Mouse (Mus musculus): ENCODE results near the gene Ssr1.

The Ssr1 gene

GRCm38 (mm10) chr13:37962541-37962940, 31.5 kb downstream of the Ssr1 start:
- in situ Hi-C loops (cut with MboI; ENCODE audit: low pct_unique_long_range_greater_than_20kb in 1 of 2, low sequenced_read_pairs in 2 of 2, unreplicated experiment in 1 of 2), result loop anchor here (10.0 to 25.0 kb wide), 3 partner anchors 425 to 508 kb away; no protein-coding TSS in a partner anchor

- in situ Hi-C loops (cut with MboI; ENCODE audit: low pct_unique_long_range_greater_than_20kb in 1 of 2, low sequenced_read_pairs in 2 of 2, unreplicated experiment in 1 of 2), result loop anchor here (10.0 to 25.0 kb wide), 3 partner anchors 423 to 505 kb away; no protein-coding TSS in a partner anchor
These were observed 34.1 kb downstream of the Ssr1 start for GRCm38 (mm10) chr13:37959936-37960335.

- in situ Hi-C loops (cut with MboI; ENCODE audit: low pct_unique_long_range_greater_than_20kb in 1 of 2, low sequenced_read_pairs in 2 of 2, unreplicated experiment in 1 of 2), result loop anchor here in 1 of 2 experiments (25.0 kb wide), 1 partner anchor 422 kb away; no protein-coding TSS in a partner anchor
These were observed 34.6 kb downstream of the Ssr1 start for GRCm38 (mm10) chr13:37959239-37959907.

- in situ Hi-C loops (cut with MboI; ENCODE audit: low pct_unique_long_range_greater_than_20kb in 1 of 2, low sequenced_read_pairs in 2 of 2, unreplicated experiment in 1 of 2), result loop anchor here in 1 of 2 experiments (25.0 kb wide), 1 partner anchor 421 kb away; no protein-coding TSS in a partner anchor
These were observed 35.3 kb downstream of the Ssr1 start for GRCm38 (mm10) chr13:37958498-37959238.

GRCm38 (mm10) chr13:37954318-37954717, 39.7 kb downstream of the Ssr1 start:
- in situ Hi-C loops (cut with MboI; ENCODE audit: low pct_unique_long_range_greater_than_20kb in 1 of 2, low sequenced_read_pairs in 2 of 2, unreplicated experiment in 1 of 2), result loop anchor here in 1 of 2 experiments (25.0 kb wide), 1 partner anchor 417 kb away; no protein-coding TSS in a partner anchor

GRCm38 (mm10) chr13:37952981-37953380, 41.0 kb downstream of the Ssr1 start:
- in situ Hi-C loops (cut with MboI; ENCODE audit: low pct_unique_long_range_greater_than_20kb in 1 of 2, low sequenced_read_pairs in 2 of 2, unreplicated experiment in 1 of 2), result loop anchor here in 1 of 2 experiments (25.0 kb wide), 1 partner anchor 416 kb away; no protein-coding TSS in a partner anchor

GRCm38 (mm10) chr13:37946734-37947133, 47.3 kb downstream of the Ssr1 start:
- in situ Hi-C loops (cut with MboI; ENCODE audit: low pct_unique_long_range_greater_than_20kb in 1 of 2, low sequenced_read_pairs in 2 of 2, unreplicated experiment in 1 of 2), result no loop called here

- in situ Hi-C loops (cut with MboI; ENCODE audit: low pct_unique_long_range_greater_than_20kb in 1 of 2, low sequenced_read_pairs in 2 of 2, unreplicated experiment in 1 of 2), result no loop called here
These were observed 48.6 kb downstream of the Ssr1 start for GRCm38 (mm10) chr13:37945392-37945791.

- in situ Hi-C loops (cut with MboI; ENCODE audit: low pct_unique_long_range_greater_than_20kb in 1 of 2, low sequenced_read_pairs in 2 of 2, unreplicated experiment in 1 of 2), result no loop called here
These were observed 49.7 kb downstream of the Ssr1 start for GRCm38 (mm10) chr13:37944306-37944705.

- in situ Hi-C loops (cut with MboI; ENCODE audit: low pct_unique_long_range_greater_than_20kb in 1 of 2, low sequenced_read_pairs in 2 of 2, unreplicated experiment in 1 of 2), result no loop called here
These were observed 50.6 kb downstream of the Ssr1 start for GRCm38 (mm10) chr13:37943466-37943865.

- in situ Hi-C loops (cut with MboI; ENCODE audit: low pct_unique_long_range_greater_than_20kb in 1 of 2, low sequenced_read_pairs in 2 of 2, unreplicated experiment in 1 of 2), result no loop called here
These were observed 51.1 kb downstream of the Ssr1 start for GRCm38 (mm10) chr13:37942887-37943331.

GRCm38 (mm10) chr13:37941950-37942886, 51.8 kb downstream of the Ssr1 start:
- in situ Hi-C loops (cut with MboI; ENCODE audit: low pct_unique_long_range_greater_than_20kb in 1 of 2, low sequenced_read_pairs in 2 of 2, unreplicated experiment in 1 of 2), result no loop called here

GRCm38 (mm10) chr13:37941138-37941645, 52.8 kb downstream of the Ssr1 start:
- in situ Hi-C loops (cut with MboI; ENCODE audit: low pct_unique_long_range_greater_than_20kb in 1 of 2, low sequenced_read_pairs in 2 of 2, unreplicated experiment in 1 of 2), result no loop called here

GRCm38 (mm10) chr13:37940649-37941048, 53.4 kb downstream of the Ssr1 start:
- in situ Hi-C loops (cut with MboI; ENCODE audit: low pct_unique_long_range_greater_than_20kb in 1 of 2, low sequenced_read_pairs in 2 of 2, unreplicated experiment in 1 of 2), result no loop called here

- in situ Hi-C loops (cut with MboI; ENCODE audit: low pct_unique_long_range_greater_than_20kb in 1 of 2, low sequenced_read_pairs in 2 of 2, unreplicated experiment in 1 of 2), result no loop called here
These were observed 53.9 kb downstream of the Ssr1 start for GRCm38 (mm10) chr13:37940167-37940566.

GRCm38 (mm10) chr13:37936351-37936750, 57.7 kb downstream of the Ssr1 start:
- in situ Hi-C loops (cut with MboI; ENCODE audit: low pct_unique_long_range_greater_than_20kb in 1 of 2, low sequenced_read_pairs in 2 of 2, unreplicated experiment in 1 of 2), result no loop called here

- in situ Hi-C loops (cut with MboI; ENCODE audit: low pct_unique_long_range_greater_than_20kb in 1 of 2, low sequenced_read_pairs in 2 of 2, unreplicated experiment in 1 of 2), result no loop called here
These were observed 59.1 kb downstream of the Ssr1 start for GRCm38 (mm10) chr13:37934920-37935319.

- in situ Hi-C loops (cut with MboI; ENCODE audit: low pct_unique_long_range_greater_than_20kb in 1 of 2, low sequenced_read_pairs in 2 of 2, unreplicated experiment in 1 of 2), result no loop called here
These were observed 59.9 kb downstream of the Ssr1 start for GRCm38 (mm10) chr13:37934075-37934474.
